Mouse (Mus musculus) liver, adult 2 months (tissue): Measurements from ENCODE around the gene Spint1. TPM values are rescaled to one million over a fixed set of nuclear protein-coding genes. Genes with fewer than 3 reads are reported as not detected.

Experiments
- DNase-seq: peaks from one replicate; pipeline ENCODE4 v3.0.0-alpha.2; 2011; ENCODE audit warnings: low read depth, low spot score; ENCODE audit errors: extremely low read depth
- H3K27ac ChIP-seq: fragments of 200-500 bp; replicated peaks from 2 replicates; pipeline ENCODE4 v1.5.1; 2012; ENCODE audit warnings: low read depth, mild to moderate bottlenecking, control low read depth, inconsistent platforms, low read length; ENCODE audit not compliant: insufficient read depth
- H3K27me3 ChIP-seq: fragments of 200-500 bp; 2 replicates; pipeline ENCODE4 v1.6.1; 2012; ENCODE audit warnings: mild to moderate bottlenecking, moderate library complexity, low read length, inconsistent platforms; ENCODE audit not compliant: control insufficient read depth, insufficient read depth
- H3K36me3 ChIP-seq: fragments of 200-500 bp; 2 replicates; pipeline ENCODE4 v1.6.1; 2012; ENCODE audit warnings: low read length, inconsistent platforms; ENCODE audit not compliant: control insufficient read depth, insufficient read depth
- H3K4me1 ChIP-seq: fragments of 200-500 bp; 2 replicates; pipeline ENCODE4 v1.6.1; 2011; ENCODE audit warnings: low read length; ENCODE audit not compliant: control insufficient read depth, insufficient read depth
- H3K4me3 ChIP-seq: fragments of 200-500 bp; 2 replicates; pipeline ENCODE4 v1.5.1; 2011; ENCODE audit warnings: low read depth, mild to moderate bottlenecking, control low read depth, low read length, moderate library complexity; ENCODE audit not compliant: insufficient read depth
- H3K79me2 ChIP-seq: fragments of 200-500 bp; 2 replicates; pipeline ENCODE4 v1.6.1; 2012; ENCODE audit warnings: inconsistent platforms, mild to moderate bottlenecking, low read length, moderate library complexity; ENCODE audit not compliant: control insufficient read depth, insufficient read depth
- H3K9ac ChIP-seq: fragments of 200-500 bp; 2 replicates; pipeline ENCODE4 v1.6.1; 2012; ENCODE audit warnings: low read depth, mild to moderate bottlenecking, control low read depth, inconsistent platforms, low read length
- CTCF ChIP-seq: fragments of 200-500 bp; IDR thresholded peaks from 2 replicates; pipeline ENCODE4 v1.5.1; 2011; ENCODE audit warnings: low read depth, low read length, control low read depth
- POLR2A ChIP-seq: fragments of 200-500 bp; IDR thresholded peaks from 2 replicates; pipeline ENCODE4 v1.6.1; 2011; ENCODE audit warnings: low read length, control low read depth; ENCODE audit not compliant: insufficient read depth; ENCODE audit errors: extremely low read depth
- WGBS: fragments of 180-500 bp; shearing (Covaris S2); methylation state at CpG from one replicate; pipeline ENCODE4 v1.1.7; 2018; 5-methylcytosine and 5-hydroxymethylcytosine counted together
- polyA plus RNA-seq: library from polyadenylated mRNA; depleted of rRNA; stranded (reverse); fragments of >200 nt; gene quantifications from 2 replicates; pipeline ENCODE4 v1.2.3, GENCODE M21; 2012
- total RNA-seq: library from RNA; depleted of rRNA; stranded (reverse); fragments of >200 nt; gene quantifications from 2 replicates; pipeline ENCODE4 v1.2.3, GENCODE M21; 2014

Gene Spint1
- total and polyA plus RNA-seq, 2 experiments = 0.23 to 0.28 TPM

- no peak overlapping the region for H3K9ac ChIP-seq
- WGBS = 32% methylated on average over 8 of the region's 8 CpGs
- H3K36me3 ChIP-seq = no peaks in the 10 kb centered on the region
- H3K27me3 ChIP-seq = no peaks in the 10 kb centered on the region
- H3K79me2 ChIP-seq = no peaks in the 10 kb centered on the region
- no peak for DNase-seq
- H3K27ac ChIP-seq = no peak overlapping the region
- no peak overlapping the region for H3K4me3 ChIP-seq
- TF ChIP-seq CTCF (no peak), POLR2A (no peak)
- H3K4me1 ChIP-seq = no peaks in the 10 kb centered on the region
Observed at GRCm38 (mm10) chr2:119262978-119263377, 25.8 kb downstream of the Spint1 start.

- Histone ChIP-seq H3K4me1 (no peaks in the 10 kb centered on the region), H3K27ac (no peak overlapping the region), H3K9ac (no peak overlapping the region), H3K79me2 (no peaks in the 10 kb centered on the region), H3K27me3 (no peaks in the 10 kb centered on the region), H3K4me3 (no peak overlapping the region), H3K36me3 (no peaks in the 10 kb centered on the region)
- WGBS = 77% methylated on average over 5 of the region's 5 CpGs
- no peak for DNase-seq
- TF ChIP-seq CTCF (no peak), POLR2A (no peak)
Observed at GRCm38 (mm10) chr2:119263813-119264212, 26.7 kb downstream of the Spint1 start.

GRCm38 (mm10) chr2:119270286-119270642 is 33.1 kb downstream of the Spint1 start:
- Histone ChIP-seq H3K79me2 (no peaks in the 10 kb centered on the region), H3K27me3 (peaks cover 5% of the 10 kb centered on the region; the same call in 1 of the 2 replicates), H3K4me1 (peaks cover 2% of the 10 kb centered on the region; the same call in 1 of the 2 replicates), H3K27ac (no peak overlapping the region), H3K4me3 (no peak overlapping the region), H3K36me3 (no peaks in the 10 kb centered on the region), H3K9ac (no peak overlapping the region)
- TF ChIP-seq CTCF = no peak
- TF ChIP-seq POLR2A = no peak
- 45% methylated on average over 9 of the region's 9 CpGs for WGBS
- DNase-seq = no peak

- Histone ChIP-seq H3K79me2 (no peaks in the 10 kb centered on the region), H3K27ac (no peak within 1 kb of the TSS), H3K27me3 (peaks cover 5% of the 10 kb centered on the region; the same call in 1 of the 2 replicates), H3K4me3 (peak within 1 kb of the TSS; percentile 49; the same call in 1 of the 2 replicates), H3K4me1 (peaks cover 2% of the 10 kb centered on the region; the same call in 1 of the 2 replicates), H3K9ac (peak within 1 kb of the TSS; percentile 47; the same call in 1 of the 2 replicates), H3K36me3 (no peaks in the 10 kb centered on the region)
- DNase-seq = no peak
- WGBS = 3% methylated on average over 49 of the region's 49 CpGs
- TF ChIP-seq POLR2A = no peak
- no peak for TF ChIP-seq CTCF
Observed at GRCm38 (mm10) chr2:119270643-119271331, 33.6 kb downstream of the Spint1 start, which contains the start of gene Rhov. Gene Rhov, minus strand, starts transcription at chr2:119271272.

GRCm38 (mm10) chr2:119274126-119274525 is 37.0 kb downstream of the Spint1 start:
- no peak for TF ChIP-seq POLR2A
- no peak for TF ChIP-seq CTCF

GRCm38 (mm10) chr2:119276926-119277325 is 39.8 kb downstream of the Spint1 start:
- Histone ChIP-seq H3K36me3 (no peaks in the 10 kb centered on the region), H3K9ac (no peak overlapping the region), H3K79me2 (no peaks in the 10 kb centered on the region), H3K4me3 (no peak overlapping the region), H3K27me3 (no peaks in the 10 kb centered on the region), H3K4me1 (no peaks in the 10 kb centered on the region), H3K27ac (no peak overlapping the region)
- 85% methylated on average over 7 of the region's 7 CpGs for WGBS
- DNase-seq = no peak
- no peak for TF ChIP-seq POLR2A

More at GRCm38 (mm10) chr2:119274126-119274525, 37.0 kb downstream of the Spint1 start:
- H3K36me3 ChIP-seq = no peaks in the 10 kb centered on the region
- peaks cover 5% of the 10 kb centered on the region; the same call in 1 of the 2 replicates for H3K27me3 ChIP-seq
- no peak overlapping the region for H3K27ac ChIP-seq
- no peak for DNase-seq
- no peak overlapping the region for H3K9ac ChIP-seq
- no peak overlapping the region for H3K4me3 ChIP-seq
- 89% methylated on average over 1 of the region's 1 CpGs for WGBS
- H3K79me2 ChIP-seq = no peaks in the 10 kb centered on the region
- peaks cover 2% of the 10 kb centered on the region; the same call in 1 of the 2 replicates for H3K4me1 ChIP-seq
